Mouse (Mus musculus) retina, embryonic 14.5 days (tissue): ENCODE results near the gene Arid3c.

Experiments used
- DNase-seq: peaks from one replicate; pipeline ENCODE4 v3.0.0-alpha.2; 2015; ENCODE audit warnings: low spot score

Gene Arid3c

GRCm38 (mm10) chr4:41677006-41677629 lies 53.8 kb downstream of the Arid3c start:
- no peak for DNase-seq

GRCm38 (mm10) chr4:41676248-41677005 lies 54.5 kb downstream of the Arid3c start:
- DNase-seq = no peak
